Mouse (Mus musculus) MN1 (cell line): ENCODE data around the gene Diras1.
"Not testable (repeated sequence)": the region's sequence is repeated elsewhere in the genome, so short reads cannot be mapped to it uniquely, and the experiment has no call there.

Experiments
- DNase-seq: peaks from one replicate; pipeline ENCODE4 v3.0.0-alpha.2; 2016; ENCODE audit warnings: low spot score

Diras1 gene

DNA sequence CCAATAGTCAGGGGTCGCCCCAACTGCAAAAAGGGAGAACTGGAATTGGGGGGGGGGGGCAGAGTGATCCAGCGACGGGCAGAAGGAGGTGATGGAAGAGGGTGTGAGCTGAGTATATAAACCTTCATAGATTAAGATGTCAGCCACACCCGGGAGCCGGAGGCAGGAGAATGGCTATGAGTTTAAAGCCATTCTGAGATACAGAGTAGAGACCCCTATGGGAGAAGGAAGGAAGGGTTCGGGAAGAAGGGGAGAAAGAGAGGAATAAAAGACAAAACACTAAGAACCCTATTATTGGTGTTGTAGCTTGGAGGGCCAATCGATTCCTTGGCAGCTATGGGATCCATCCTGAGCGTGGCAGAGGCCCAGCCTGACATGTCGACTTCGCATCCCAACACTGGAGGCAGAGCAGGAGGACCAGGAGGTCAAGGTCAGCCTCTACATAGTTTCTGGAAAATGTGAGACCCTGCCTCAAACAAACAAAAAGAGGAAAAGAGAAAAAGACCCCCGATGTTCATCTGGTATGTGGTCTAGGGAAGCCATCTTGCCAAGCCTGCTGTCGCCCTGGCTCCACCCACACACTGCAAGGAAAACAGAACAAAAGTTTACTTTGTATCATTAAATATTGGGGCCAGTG is at the start of gene Diras1:
Diras1 (minus strand) TSS at position 24 of the 637 bp plus-strand sequence.
- no peak for DNase-seq

DNA sequence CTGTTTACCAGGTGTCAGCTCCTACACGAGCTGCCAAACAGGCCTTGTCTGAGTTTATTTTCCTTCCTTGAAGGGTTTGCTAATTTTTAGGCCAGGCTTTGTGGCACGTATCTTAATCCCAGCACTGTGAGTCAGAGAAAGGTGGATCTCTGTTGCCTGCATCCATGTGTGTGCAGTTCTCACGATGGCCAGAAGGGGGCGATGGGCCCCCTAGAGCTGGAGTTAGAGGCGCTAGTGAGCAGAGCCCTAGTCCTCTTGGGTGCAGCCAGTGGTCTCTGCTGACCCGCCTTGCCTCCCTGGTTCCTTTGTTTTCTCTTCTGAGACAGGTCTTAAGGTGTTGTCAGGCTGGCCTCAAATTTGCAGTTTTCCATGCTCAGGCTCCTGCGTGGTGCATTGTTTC is 48.0 kb upstream of the Diras1 start:
- DNase-seq: no peak

DNA sequence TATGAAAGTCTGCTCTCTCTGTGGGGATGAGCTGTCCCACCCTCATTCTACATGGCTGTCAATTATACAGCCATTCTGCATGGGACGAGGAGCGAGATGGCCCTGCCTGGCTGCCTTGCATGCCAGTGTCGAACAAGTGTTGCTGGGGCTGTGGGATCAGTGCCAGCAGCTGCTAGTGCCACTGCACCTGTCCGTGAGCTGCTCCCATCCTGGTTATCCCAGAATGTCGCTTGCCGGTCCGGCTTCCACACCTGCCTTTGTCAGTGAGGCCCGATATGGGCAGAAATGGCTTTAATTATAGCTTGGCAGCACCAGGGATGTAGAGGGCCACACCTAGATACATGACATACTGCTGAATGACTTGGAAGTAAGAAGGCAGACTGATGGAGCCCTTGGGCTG is 46.8 kb upstream of the Diras1 start:
- no peak for DNase-seq

DNA sequence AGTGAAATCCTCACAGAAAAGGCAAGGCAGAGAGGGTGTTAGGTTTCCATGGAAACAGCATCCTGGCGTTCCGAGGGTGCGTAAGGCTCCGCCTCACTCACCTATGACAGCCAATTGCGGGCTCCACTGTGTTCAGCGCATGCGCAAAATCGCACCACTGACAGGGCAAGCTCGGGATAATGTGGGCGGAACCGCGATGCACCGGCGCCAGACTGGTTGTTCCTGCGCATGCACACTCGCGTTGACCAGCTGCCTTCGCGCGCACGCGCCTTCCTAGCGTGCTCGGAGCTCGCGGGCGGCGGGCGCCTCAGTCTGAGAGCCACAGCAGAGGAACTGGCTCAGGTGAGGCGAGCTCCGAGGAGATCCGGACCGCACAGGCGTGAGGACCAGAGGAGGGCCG is 44.4 kb upstream of the Diras1 start, which contains the start of gene Thop1:
Thop1 (plus strand) TSS at position 200 of the 400 bp plus-strand sequence.
- DNase-seq: peak; percentile 99

DNA sequence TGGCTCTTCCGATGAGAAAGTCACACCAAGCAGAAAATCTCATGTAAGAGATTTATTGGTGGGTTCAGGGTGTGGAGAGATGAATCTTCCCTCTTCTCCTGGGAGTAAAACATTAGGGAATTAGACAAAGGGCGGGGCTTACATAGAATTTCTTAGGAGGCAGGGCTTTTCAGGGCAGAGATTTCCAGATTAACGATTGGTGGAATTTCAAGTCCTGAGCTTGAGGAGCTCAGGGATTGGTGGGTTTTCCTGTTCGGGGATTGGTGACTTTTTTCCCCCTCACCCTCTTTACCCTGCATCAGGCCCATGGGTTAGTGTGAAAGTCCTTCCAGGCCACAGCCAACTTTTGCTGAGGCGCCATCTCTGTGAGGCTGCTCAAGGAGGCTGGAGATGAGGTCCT is 43.2 kb upstream of the Diras1 start:
- no peak for DNase-seq

DNA sequence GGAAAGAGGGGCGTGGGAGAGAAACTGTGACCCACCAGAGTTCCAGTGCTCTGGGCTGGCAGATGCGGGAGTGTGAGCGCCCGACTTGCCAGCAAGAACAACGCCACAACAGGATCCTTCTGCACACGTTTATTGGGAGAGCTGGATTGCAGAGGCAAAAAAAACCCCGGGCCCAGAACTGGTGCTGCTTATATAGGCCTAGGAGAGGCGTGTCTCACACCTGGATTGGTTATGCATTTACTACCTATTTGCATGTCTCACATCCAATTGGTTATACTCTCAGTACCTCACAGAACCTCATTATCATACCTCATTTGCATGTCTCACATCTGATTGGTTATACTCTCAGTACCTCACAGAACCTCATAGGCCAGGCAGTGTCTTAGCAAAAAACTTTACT is 39.1 kb upstream of the Diras1 start:
- not testable (repeated sequence) for DNase-seq

DNA sequence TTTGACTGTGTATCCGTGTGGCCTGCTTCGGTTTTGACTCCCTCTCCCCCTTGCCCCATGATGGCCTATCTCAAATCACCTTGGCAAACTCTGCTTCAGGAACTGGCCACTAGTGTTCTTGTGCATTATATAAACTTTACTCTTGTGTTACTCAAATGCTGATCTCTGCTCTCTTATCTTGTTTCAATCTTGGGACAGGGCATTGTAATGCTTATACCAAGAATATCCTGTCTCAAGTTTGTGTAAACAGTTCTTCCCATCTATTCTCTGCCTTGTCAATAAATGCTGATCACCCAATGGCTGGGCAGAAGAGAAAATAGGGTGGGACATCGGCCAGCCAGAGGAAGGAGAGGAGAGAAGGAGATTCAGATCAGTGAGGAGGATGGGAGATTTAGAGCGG is 37.2 kb upstream of the Diras1 start:
- DNase-seq: no peak

DNA sequence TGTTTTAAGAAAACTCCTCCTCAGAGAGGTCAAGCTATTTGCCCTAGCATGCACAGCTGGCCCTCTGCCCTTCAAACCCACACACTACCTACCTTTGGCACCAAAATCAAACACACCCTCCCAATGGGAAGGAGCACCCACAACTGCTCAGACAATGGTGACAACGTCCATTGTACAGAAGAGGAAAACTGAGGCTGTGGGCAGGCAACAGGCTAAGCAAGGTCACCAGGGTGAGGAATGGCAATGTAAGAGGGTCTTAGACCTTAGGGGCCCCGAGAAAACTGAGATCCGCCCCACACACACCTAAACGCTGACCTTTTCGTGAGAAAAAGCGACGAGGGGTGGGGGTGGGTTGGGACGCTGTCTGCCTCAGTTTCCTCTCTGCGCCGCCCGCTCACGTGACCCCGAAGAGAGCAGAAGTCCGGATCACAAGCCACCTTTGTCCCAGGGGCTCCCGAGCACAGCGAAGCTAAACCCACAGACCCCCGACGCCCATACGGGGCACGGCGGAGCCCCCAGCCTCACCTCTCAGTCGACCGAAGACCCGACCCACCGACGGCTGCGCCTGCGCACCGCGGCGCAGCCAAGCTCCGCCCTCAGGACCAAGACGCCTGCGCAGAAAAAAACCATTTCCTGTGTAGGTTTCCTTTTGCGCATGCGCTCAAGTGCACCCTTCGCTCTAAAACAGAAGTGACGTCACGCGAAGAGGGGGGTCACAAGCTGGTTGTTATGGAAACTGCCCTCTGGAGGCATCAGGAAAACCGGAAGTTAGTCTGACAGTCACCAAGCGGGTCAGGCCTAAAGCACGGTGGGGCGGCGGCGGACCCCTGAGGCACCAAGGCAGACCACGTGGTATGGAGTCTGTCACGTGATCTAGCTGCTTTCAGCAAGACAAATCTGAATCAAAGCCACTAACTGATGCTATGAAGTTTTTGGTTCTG is 34.4 kb upstream of the Diras1 start, which contains the start of gene Sgta:
Sgta (minus strand) TSS at position 579 of the 941 bp plus-strand sequence.
- peak; percentile 100 for DNase-seq

DNA sequence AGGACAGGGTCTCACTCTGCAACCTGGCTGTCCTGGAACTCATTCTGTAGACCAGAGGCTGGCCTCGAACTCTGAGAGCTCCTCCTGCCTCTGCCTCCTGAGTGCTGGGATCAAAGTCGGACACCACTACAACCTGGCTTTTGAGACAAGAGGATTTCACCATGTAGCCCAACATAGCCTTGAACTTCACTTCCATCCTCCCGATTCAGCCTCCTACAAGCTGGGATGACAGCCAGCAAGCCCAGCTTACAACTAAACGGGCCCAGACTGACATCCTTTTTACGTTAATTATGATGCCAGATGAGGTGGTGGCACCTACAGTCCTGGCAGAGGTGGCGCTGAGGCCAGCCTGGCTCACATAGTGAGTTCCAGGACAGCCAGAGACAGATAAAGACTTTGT is 33.4 kb upstream of the Diras1 start:
- no peak for DNase-seq

DNA sequence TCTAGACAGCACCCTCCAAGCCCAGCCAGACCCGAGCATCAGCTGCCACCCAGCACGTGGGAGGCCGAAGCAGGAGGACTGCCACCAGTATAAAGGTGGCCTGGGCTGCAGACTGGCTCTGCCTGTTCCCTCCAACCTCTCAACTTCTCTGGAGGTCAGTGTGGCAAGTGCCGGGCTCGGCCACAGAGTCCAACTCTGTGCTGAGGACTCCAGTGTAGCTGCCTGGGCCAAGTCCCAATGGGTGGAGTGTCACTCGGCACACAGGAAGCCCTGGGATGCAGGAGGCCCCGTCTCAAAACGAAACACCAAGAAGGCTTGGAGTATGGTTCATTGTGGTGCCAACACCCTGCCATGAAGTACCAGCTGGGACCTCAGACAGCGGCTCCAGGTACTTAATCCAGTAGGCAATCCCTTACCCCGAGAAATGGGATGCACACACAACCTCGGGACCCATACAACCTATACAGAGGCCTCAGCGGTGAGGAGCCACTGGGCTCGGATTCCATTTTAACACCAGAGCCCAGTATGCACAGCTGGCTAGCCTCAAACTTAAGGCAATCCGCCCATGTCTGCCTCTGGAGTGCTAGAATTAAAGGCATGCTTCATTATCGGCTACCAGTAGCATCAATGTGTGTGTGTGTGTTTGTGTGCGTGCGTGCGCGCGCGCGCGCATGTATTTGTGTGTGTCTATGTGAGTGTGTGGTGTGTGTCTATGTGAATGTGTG is 32.1 kb upstream of the Diras1 start:
- no peak for DNase-seq

DNA sequence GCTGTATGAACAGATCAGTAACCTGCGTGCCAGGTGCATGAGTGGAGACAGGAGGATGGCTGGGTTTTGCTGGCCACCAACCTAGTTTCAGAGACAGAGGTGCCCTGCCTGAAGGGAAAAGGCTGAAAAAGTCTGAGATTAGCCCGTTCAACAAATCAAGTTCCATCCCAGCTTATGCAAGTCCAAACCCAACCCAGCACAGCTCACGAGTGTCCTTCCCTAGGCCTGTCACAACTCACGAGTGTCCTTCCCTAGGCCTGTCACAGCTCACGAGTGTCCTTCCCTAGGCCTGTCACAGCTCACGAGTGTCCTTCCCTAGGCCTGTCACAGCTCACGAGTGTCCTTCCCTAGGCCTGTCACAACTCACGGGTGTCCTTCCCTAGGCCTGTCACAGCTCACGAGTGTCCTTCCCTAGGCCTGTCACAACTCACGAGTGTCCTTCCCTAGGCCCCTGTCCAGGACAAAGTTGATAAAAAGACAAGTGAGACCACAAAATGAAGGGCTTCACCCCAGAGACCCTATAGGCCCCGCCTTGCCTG is 30.4 kb upstream of the Diras1 start:
- not testable (repeated sequence) for DNase-seq

DNA sequence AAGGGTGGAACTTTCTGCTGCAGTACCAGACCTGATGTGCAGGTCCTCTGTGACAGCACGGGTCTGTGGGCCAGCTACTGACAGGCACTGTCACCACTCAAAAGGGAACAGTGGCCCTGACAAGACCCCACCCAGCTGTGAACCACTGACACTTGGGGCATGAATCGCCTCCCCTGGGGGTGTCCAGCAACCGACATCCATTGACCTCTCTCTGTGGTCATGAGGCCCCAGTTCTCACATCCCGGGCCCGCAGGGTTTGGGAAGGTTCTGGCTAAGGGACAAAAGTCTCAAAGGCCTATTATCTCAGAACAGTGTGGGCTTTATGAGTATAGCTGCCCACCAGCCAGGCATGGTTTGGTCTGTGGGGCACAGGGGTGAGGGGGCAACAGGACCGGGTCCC is 29.7 kb upstream of the Diras1 start:
- DNase-seq: no peak

DNA sequence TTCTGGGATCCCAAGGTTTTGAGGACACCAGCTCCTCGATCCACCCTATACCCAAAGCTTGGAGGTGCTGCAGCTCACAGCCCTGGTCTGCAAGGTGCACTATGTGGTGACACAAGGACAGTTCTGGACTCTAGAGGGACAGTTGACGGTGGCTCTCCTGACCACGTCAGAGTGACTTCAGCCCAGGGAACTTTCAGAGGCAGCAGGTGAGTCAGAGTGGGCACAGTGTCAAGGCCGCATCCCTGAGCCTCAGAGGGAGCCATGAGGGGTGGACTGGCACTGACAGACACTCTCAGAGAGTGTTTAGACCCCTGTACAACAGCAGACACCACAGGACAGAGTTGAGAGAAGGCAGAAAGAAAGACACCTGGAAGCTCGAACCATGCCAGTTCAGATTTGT is 27.1 kb upstream of the Diras1 start:
- DNase-seq: no peak

DNA sequence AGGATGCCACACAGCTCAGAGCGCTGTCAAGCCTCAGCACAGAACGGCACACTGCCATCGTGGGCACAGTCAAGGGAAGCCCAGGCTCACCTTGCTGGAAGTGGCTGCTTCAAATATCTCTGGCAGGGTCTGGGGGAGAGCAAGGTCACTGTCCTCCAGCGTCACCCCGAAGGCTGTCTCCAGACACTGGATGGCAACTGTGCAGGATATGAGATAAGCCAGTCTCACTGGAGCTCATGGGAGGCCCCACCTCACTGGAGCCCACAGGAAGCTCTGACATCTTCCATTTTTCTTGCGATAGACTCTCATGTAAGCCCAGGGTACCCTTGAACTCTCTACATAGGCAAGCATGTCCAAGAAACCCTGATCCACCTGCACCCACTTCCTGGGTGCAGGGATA is 25.7 kb upstream of the Diras1 start:
- no peak for DNase-seq

DNA sequence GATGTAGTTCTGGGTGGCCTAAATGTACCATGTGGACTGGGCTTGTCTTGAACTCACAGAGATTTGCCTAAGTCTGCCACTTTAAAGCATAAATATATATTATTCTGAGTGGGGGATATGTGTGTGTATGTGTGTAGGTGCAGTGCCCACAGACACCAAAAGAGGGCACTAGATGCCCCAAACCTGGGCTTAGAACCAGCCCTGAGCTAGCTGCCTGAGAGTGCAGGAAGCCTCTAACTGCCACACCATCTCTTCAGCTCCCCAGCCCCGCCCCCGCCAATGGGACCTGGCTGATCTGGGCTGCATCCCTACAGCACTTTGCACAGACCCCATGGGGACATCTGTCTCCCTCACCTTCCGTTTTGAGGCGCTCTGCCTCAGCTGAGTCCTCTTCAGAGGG is 25.2 kb upstream of the Diras1 start:
- no peak for DNase-seq

DNA sequence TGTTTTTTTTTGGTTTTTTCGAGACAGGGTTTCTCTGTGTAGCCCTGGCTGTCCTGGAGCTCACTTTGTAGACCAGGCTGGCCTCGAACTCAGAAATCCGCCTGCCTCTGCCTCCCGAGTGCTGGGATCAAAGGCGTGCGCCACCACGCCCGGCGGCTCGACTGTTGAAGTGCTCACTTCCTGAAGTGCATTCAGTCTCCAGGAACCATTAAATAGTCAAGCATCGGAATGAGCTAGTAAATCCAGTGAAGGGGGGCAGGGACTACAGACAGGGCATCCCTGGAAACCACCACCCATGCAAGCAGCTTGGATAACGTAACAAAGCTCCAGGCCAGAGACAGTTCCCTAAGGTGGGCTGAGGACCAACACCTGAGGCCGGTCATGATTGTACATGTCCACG is 19.8 kb upstream of the Diras1 start:
- not testable (repeated sequence) for DNase-seq

DNA sequence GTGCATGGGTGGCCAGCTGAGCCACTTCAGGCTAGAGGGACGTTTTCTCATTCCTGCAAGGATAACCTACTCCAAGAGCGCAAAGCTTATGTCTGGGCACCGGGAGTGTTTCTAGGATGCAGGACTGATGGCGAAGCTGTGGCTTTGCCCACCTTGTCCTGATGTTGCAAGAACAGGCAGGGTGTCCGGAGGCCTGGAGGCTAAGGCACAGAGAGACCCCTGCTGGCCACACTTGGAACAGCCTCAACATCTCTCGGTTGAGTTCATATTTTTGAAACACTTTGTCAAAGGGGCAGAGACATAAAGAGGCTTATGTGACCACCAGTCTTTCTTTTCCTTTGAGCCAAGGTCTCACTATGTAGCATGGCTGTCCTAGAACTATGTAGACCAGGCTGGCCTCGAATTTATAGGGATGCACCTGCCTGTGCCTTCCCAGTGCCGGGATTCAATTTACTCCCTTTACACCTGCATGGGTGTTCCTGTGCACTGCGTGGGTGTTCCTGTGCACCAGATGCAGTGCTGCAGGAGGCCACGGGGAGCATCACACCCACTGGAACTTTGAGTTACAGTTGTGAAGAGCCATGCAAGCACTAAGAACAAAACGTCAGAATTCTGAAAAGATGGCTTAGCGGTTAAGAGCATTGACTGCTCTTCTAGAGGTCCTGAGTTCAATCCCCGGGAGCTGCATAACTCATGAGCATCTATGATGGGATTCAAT is 16.2 kb upstream of the Diras1 start:
- peak; percentile 87 for DNase-seq

DNA sequence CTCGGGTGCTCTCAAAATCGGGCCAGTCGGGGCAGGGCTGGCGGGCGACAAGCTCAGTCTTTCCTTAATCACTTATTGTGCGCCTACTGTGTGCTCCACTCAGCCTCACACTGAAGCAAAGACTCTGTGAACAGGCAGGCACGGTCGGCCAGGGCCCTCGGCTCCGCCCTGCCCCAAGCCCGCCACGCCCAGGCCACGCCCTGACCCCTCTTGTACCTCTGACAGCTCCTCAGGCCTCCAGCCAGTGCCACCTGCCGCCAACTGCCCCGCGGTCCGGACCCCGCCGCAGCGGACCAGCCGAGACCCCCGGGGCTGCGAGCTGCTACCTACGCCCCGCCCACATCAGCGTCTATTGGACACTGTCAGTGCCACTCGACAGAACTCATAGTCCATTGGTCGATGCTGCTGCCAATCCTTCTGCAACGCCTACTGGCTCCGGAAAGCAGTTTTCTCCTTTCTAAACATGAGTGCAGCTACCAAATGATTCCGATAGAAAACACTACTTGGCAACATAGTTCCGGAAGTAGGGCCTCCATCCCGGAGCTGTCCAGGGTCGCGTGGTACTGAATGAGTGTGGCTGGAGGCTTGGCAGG is 11.6 kb upstream of the Diras1 start, which contains the start of gene Slc39a3:
Slc39a3 (minus strand) TSS at position 439 of the 593 bp plus-strand sequence.
- peak; percentile 100 for DNase-seq

DNA sequence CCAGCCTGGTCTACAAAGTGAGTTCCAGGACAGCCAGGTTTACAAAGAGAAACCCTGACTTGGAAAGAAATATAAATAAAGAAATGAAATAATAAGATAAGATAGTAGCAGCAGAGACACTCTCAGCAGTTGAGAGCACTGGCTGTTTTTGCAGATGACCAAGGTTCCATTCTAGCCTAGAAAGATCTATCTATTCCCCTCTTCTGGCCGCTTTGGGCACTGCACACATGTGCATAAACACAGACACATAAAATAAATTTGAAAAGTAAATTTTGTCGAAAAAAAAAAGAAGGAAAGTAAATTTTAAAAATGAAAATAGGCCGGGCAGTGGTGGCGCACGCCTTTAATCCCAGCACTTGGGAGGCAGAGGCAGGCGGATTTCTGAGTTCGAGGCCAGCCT is 10.8 kb upstream of the Diras1 start:
- peak; percentile 59 for DNase-seq

DNA sequence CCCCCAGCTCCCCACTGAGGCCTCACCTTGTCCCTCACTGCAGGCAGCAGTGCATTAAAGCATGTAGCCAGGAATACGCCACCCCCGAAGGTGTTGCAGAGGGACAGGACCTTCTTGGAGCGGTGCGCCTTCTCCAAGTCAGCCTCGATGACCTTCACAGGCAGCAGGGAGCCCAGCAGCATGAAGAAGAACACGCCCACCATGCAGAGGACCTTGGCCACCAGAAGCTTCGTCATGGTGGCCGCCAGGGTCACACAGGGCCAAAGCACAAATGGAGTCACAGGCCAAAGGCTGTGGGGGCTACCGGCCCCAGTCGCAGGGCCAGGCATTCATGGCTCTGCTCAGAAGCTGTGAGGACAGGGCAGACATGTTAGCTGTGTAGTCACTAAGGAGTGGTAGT is 8.1 kb upstream of the Diras1 start:
- no peak for DNase-seq

DNA sequence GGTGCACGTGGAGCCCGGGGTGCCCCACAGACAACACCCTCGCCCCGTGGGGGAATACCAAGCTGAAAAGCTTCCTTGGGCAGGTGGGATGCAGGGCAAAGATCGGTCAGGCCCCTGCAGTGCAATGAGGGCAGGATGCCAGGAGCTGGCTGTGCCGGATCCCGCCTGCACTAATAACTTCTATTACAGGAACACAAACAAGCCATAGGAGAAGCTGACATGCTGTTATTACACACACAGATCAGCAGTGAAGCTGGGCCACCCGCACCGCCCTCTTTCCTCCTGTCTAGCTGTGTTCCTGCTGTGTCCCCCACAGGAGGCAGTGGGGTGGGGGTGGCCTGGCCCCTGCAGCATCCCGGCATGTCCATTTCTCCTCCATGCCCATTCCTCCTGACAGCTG is 3.6 kb upstream of the Diras1 start:
- no peak for DNase-seq
